ENCODE assay signal across 19 mouse cellular contexts in genomic region chr16:9873001-9873400, GRCm38 (mm10).
"Had no signal": no experiment of that assay in that cellular context is flagged by ENCODE, and none has a peak within 500 bp of the region (broad histone marks: within the 10 kb centered on the region; RNA-seq: fewer than 3 reads in every experiment).

No protein-coding gene starts in this region.

- DNase-seq: lung, adult 18-20 months; lung, embryonic 14.5 days; lung, postnatal 10 days; lung, postnatal 4 days; midbrain, embryonic 14.5 days; retina, postnatal 1 day; right cerebral cortex, adult 18-20 months; right cerebral cortex, postnatal 25 days; right cerebral cortex, postnatal 4 days; spleen, adult 18-20 months; thymus, adult 18-20 months; thymus, postnatal 14 days; thymus, postnatal 36 days had no signal

- ATAC-seq: midbrain, embryonic 16.5 days had no signal

- H3K4me3 ChIP-seq: midbrain, embryonic 10.5 days; midbrain, embryonic 12.5 days; myocyte; neural tube, embryonic 13.5 days; neural tube, embryonic 15.5 days had no signal

- H3K27ac ChIP-seq: midbrain, embryonic 10.5 days; midbrain, embryonic 12.5 days; neural tube, embryonic 13.5 days; neural tube, embryonic 15.5 days had no signal
